Mouse (Mus musculus): ENCODE data around the gene Atad3a.

DNA sequence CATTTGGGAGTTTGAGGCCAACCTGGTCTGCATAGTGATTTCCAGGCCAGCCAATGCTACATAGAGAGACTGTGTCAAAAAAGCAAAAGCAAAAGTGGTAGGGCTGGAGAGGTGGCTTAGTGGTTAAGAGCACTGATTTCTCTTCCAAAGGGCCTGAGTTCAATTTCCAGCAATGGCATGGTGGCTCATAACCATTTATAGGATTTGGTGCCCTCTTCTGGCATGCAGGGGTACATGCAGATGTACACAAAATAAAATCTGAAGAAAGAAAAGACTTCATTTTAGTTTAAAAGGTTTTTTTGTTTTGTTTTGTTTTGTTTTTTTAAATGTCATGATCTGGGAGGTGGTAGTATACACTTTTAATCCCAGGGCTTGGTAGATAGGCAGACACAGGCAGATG, 60.5 kb downstream of the Atad3a start:
- TF ChIP-seq ZC3H11A (IDR thresholded peaks at IDR 0.05; ENCODE audit: borderline replicate concordance, low read depth, low read length) = peak; percentile 56; the same call in 1 of the 2 replicates
- no peak for TF ChIP-seq HCFC1 (IDR thresholded peaks at IDR 0.05; ENCODE audit: borderline replicate concordance, insufficient read depth, low read length)
- TF ChIP-seq ZNF384 (IDR thresholded peaks at IDR 0.05; ENCODE audit: low read depth, low read length) = no peak
